Mouse (Mus musculus) retina, embryonic 14.5 days (tissue): ENCODE measurements around the gene Stk11.

ENCODE experiments used
- DNase-seq: peaks from one replicate; pipeline ENCODE4 v3.0.0-alpha.2; 2015; ENCODE audit warnings: low spot score

Stk11 gene

DNA sequence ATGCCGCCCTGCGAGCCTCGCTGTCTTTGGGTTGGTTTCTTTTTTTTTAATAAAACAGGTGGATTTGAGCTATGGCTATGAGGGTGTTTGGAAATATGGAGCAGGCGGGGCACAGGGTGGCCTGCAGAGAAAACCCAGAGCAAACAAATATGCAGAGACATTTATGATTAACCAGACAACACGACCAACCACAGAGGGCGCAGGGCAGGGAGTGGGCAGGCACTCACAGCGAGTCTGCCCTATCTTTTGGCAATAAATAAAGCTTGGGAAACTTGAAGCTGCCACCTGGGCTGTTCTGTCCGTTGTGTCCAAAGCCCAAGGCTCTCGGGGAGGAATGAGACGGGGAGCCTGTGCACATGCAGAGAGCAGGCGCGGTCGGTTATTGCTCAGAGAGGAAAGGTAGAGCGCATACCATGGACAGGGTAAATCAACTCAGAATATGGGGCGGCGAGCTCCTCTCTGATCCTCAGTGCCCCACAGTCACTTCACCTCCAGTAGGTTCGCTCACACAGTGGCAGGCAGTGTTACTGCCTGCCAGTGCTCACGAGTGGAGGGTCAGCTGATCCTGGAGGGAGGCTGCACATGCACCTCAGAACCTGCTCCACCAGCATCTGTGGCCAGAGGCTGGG is 14.9 kb downstream of the Stk11 start:
- DNase-seq, result no peak

DNA sequence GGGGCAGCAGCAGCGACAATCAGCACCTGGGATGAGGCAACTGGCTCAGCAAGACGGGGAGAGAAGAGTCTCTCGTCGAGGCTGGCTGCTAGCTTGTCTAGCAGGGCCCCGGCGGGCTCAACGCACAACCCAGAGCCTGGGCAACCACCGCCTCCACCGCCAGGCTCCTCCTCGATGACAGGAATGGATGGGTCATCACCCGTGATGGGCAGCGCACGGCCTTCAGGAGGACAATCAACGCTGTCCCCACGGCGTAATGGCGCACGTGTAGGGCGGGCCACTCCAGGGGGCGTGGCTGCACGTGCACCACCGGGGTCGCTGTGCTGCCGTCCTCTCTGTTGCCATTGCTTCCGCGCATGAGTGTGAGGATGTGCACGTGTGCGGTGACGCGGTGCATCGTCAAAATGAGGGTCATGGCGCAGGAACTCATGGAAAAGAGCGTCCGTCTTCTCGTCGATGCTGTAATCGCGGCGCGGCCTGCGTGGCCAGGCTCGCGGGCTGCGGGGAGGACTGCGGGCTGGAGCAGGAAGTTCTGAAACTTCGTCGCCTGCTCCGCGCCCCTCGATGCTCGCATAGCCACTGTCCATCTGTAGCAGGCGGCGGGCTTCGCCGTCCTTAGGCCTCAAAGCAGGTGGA is 15.8 kb downstream of the Stk11 start:
- peak; percentile 51 for DNase-seq

GRCm38 (mm10) chr10:80131952-80132350 is 16.3 kb downstream of the Stk11 start:
- DNase-seq, result peak; percentile 37

- DNase-seq, result no peak
Observed at GRCm38 (mm10) chr10:80133226-80133849, 17.7 kb downstream of the Stk11 start.

- DNase-seq, result no peak
Observed at GRCm38 (mm10) chr10:80134421-80134820, 18.8 kb downstream of the Stk11 start.

DNA sequence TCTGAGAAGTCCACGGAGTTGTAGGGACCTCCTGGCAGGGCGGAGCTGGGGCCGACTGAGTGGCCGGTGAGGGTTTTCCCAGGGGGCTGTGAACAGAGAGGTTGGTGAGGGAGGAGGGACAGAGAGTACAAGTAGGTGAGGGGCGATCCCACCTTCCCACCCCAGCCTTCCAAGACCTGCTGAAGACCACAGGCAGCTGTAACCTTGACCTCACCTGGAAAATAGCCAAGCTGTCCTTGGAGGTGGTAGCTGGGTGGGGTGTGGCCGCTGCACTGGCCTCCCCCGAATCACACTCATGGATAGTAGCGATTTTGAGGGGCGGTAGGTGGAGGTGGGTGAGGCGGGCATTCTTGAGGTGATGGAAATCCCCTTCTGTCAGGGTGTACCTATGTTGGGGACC is 19.6 kb downstream of the Stk11 start:
- DNase-seq, result no peak

- DNase-seq, result no peak
Observed at GRCm38 (mm10) chr10:80135641-80136040, 20.0 kb downstream of the Stk11 start.

DNA sequence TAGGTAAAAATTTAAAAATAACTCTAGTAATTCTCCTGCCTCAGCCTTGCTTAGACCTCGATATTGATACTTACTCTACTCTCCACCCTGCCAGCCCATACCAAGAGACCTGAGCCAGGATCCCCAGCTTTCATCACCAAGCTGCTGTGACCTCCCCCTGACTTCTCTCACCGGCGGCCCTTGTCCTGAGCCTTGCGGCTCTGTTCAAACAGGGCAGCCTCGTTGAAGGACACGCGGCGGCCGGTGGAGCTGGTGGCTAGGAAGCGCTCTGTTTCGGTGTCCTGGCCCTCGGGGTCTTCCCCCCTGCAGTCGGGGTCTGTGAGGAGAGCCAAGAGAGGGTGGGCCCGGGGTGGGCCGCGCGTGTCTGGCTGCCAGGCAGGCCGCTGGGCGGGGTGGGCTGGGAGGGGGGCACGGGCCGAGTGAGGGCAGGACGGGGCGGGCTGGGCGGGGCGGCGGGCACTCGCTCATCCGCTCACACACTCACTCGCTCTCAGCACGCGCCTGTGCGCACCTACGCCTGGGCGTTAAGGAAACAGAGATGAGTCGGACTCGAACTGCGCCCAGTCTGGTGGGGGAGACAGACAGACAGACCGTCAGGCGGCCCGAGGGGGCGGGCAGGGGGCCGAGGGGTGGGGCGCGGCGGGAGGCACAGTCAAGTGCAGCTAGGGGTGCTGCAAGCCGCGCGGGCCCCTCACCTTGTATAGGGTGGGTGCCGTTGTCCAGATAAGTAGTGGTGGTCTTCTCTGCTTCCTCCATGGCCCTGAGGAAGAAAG is 20.8 kb downstream of the Stk11 start:
- DNase-seq, result no peak

GRCm38 (mm10) chr10:80136952-80137625 is 21.5 kb downstream of the Stk11 start:
- peak; percentile 59 for DNase-seq

GRCm38 (mm10) chr10:80137626-80138552 is 22.3 kb downstream of the Stk11 start:
- DNase-seq, result peak; percentile 53

DNA sequence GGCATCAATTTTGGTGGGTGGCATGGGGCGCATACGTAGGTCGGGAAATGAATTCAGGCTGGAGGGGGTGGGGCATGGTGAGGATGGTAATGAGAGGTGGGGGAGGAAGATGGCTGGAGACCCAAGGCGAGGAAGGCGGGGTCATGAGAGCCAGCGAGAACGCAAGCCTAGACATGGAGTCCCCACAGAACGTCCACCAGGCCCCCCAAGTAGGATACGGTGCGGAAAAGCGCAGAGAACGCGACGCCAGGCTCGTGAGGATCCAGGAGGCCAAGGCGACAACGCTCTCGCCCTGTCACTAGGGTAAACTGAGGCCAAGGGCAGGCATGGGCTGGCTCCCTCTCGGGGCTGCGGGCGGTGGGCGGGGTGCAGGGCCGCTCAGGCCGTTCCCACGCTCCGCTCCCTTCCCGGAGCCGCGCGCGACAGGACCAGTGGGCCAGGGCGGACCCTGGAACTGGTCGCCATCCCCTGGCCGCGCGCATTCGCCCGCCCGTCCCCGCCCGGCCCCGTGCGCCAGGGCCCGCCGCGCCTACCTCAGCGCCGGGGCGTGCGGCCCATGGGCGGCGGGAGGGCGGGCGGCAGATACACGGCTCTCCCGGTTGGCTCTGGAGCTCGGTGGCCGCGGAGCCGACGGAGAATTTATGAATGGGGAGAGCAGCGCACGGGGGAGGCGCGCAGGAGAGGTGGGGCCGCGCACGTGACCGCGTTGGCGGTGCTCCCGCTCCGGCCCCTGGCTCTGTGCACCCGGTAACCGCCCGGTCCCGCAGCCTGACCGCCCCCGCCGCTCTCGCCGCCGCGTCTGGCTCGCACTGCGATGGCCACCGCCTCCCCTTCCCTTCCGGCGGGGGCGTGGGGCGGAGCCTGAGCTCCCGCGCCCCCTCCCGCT is 23.2 kb downstream of the Stk11 start, which contains the start of gene Atp5d:
TSS of gene Atp5d (plus strand) at position 80 of the 886 bp plus-strand sequence.
- peak; percentile 69 for DNase-seq

- no peak for DNase-seq
Observed at GRCm38 (mm10) chr10:80139439-80139775, 23.8 kb downstream of the Stk11 start.

DNA sequence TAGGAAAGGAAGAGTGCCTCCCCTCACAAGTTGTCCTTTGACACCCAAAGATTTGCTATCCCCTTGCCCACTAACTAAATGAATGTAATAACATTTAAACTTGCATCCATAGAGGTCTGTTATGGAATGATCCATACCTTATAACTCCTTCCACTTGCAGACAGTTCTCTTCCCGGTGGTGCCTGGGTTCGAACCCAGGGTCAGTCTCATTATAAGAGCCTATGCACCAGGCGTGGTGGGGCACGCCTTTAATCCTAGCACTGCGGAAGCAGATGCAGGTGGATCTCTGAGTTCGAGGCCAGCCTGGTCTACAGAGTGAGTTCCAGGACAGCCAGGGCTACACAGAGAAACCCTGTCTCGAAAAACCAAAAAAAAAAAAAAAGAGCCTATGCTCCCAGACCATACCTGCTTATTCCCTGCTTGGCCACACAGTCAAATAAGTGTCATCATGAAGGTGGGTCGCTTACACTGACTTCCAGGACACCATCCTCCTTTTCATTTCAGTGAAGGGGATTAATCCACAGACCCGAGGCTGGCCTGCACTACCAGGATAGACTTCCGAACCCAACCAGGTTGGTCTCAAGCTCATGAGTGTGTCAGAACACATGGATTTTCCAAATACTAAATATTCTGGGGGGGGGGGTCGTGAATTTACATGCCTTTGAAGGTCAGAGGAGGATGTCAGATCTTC is 24.5 kb downstream of the Stk11 start:
- DNase-seq, result no peak

- DNase-seq, result no peak
Observed at GRCm38 (mm10) chr10:80140666-80141035, 25.0 kb downstream of the Stk11 start, which contains the start of gene Cbarp. TSS of gene Cbarp (minus strand) at chr10:80140835.

GRCm38 (mm10) chr10:80141243-80141642 is 25.6 kb downstream of the Stk11 start:
- peak; percentile 90 for DNase-seq

GRCm38 (mm10) chr10:80141786-80142529 is 26.4 kb downstream of the Stk11 start:
- DNase-seq, result peak; percentile 99

DNA sequence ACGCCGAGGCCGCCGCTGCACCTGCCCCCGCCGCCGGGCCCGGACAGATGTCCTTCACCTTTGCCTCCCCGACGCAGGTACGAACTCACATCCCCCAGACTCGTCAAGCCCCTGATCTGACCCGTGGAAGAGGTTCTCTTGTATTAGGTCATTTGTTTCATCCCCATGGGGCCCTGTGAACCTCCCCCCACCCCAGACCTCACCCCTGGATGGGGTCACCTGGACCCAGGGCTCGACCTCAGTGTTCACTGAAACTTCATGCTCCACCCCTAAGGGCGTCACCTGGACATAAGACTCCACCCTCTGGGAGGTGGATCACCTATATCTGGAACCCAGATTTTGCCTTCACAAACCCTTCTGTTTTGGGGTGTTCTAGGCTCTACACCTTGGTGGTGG is 26.9 kb downstream of the Stk11 start:
- no peak for DNase-seq

DNA sequence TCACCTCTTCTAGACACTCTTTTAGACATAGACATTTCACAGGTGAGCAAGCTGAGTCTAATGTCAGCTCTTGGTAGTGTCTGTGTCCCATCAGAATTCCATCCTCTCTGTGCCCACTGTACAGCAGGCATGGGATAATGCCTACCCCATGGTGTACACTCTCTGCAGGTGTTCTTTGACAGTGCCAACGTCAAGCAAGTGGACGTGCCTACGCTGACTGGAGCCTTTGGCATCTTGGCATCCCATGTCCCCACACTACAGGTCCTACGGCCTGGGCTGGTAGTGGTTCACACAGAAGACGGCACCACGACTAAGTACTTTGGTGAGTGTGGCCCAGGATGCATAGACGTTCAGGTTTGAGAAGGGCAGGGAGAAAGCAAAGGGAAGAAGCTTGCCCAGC is 28.1 kb downstream of the Stk11 start:
- no peak for DNase-seq

DNA sequence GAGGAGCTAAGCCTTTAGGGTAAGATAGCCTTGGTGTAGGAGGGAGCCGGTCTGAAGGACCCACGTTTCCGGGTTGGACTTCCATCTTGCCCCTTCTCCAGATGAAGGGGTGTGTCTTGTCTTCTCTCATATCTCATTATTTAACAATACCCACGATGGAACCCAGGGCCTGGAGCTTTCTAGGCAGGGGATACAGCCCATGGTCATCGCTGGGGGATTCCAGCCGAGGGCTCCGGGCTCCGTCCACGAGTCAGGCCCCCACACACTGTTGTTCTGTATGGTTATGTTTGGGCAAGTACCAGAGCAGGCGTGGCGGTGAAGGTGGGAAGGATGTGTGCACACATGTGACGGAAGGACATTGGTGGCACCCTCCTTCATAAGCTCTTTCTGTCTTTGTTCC is 28.6 kb downstream of the Stk11 start:
- no peak for DNase-seq
